Mouse (Mus musculus) ES-E14 (cell line): ENCODE measurements around the gene Eya3. TPM values are rescaled to one million over a fixed set of nuclear protein-coding genes. Genes with fewer than 3 reads are reported as not detected.

Source experiments
- DNase-seq: peaks from one replicate; pipeline ENCODE4 v3.0.0-alpha.2; 2013; ENCODE audit warnings: low read depth, low spot score
- H3K27ac ChIP-seq: 2 replicates; pipeline ENCODE4 v1.5.1; 2012; ENCODE audit warnings: low read depth, mild to moderate bottlenecking, low read length, moderate library complexity, mixed read lengths; ENCODE audit not compliant: poor library complexity, insufficient read depth, severe bottlenecking
- H3K36me3 ChIP-seq: 2 replicates; pipeline ENCODE4 v1.6.1; 2012; ENCODE audit warnings: mild to moderate bottlenecking, low read length, moderate library complexity, mixed read lengths; ENCODE audit not compliant: control insufficient read depth, poor library complexity, insufficient read depth, severe bottlenecking
- H3K4me1 ChIP-seq, 2 experiments: fragments of 150-350 bp in 1 of 2; sonication (generic) in 1 of 2; 2 replicates each; pipeline ENCODE4 v1.6.1; 2012; ENCODE audit warnings: low read length in 2 of 2, mild to moderate bottlenecking in 1 of 2, mixed read lengths in 1 of 2; ENCODE audit not compliant: control insufficient read depth in 2 of 2, insufficient read depth in 2 of 2, poor library complexity in 1 of 2
- H3K4me3 ChIP-seq, 2 experiments: fragments of 150-350 bp in 1 of 2; sonication (generic) in 1 of 2; 2 replicates each; pipeline ENCODE4 v1.5.1; 2012; ENCODE audit warnings: low read length in 2 of 2, low read depth in 1 of 2, mild to moderate bottlenecking in 1 of 2, mixed read lengths in 1 of 2; ENCODE audit not compliant: insufficient read depth in 1 of 2, poor library complexity in 1 of 2, severe bottlenecking in 1 of 2
- H3K9ac ChIP-seq: 2 replicates; pipeline ENCODE4 v1.6.1; 2012; ENCODE audit warnings: low read depth, mild to moderate bottlenecking, low read length, mixed read lengths; ENCODE audit not compliant: poor library complexity, insufficient read depth, severe bottlenecking
- H3K9me3 ChIP-seq: fragments of 150-350 bp; sonication (generic); 2 replicates; pipeline ENCODE4 v1.6.1; 2012; ENCODE audit warnings: low read depth, mild to moderate bottlenecking, low read length; ENCODE audit not compliant: control insufficient read depth, insufficient read depth
- CHD2 ChIP-seq: IDR thresholded peaks from 2 replicates; pipeline ENCODE4 v1.6.1; 2014; ENCODE audit warnings: mild to moderate bottlenecking, low read depth, low read length, inconsistent platforms
- HCFC1 ChIP-seq: IDR thresholded peaks from 2 replicates; pipeline ENCODE4 v1.6.1; 2012; ENCODE audit warnings: low read length, inconsistent platforms, borderline replicate concordance; ENCODE audit not compliant: insufficient read depth
- MAFK ChIP-seq: IDR thresholded peaks from 2 replicates; pipeline ENCODE4 v1.6.1; 2014; ENCODE audit warnings: mild to moderate bottlenecking, low read depth, low read length, inconsistent platforms; ENCODE audit not compliant: insufficient read depth
- ZC3H11A ChIP-seq: IDR thresholded peaks from 2 replicates; pipeline ENCODE4 v1.6.1; 2012; ENCODE audit warnings: low read depth, mild to moderate bottlenecking, inconsistent platforms, low read length, borderline replicate concordance
- ZNF384 ChIP-seq: IDR thresholded peaks from 2 replicates; pipeline ENCODE4 v1.6.1; 2012; ENCODE audit warnings: low read depth, low read length, inconsistent platforms
- in situ Hi-C, 2 experiments: fragments of 600-800 bp; cut with MboI; formaldehyde crosslinking; loops; one replicate each; pipeline ENCODE4 v1.15.1; 2025; ENCODE audit warnings: low sequenced_read_pairs in 2 of 2, inconsistent platforms in 1 of 2; ENCODE audit not compliant: unreplicated experiment in 2 of 2
- total RNA-seq: library from RNA; depleted of rRNA; stranded (reverse); fragments of 300-350 nt; gene quantifications from 2 replicates; pipeline ENCODE4 v1.2.3, GENCODE M21; 2012

Eya3 gene
- total RNA-seq, 1 experiment, result 31.9 TPM

- H3K9ac ChIP-seq, result no peak overlapping the region
- in situ Hi-C loops, result no loop called here
- H3K36me3 ChIP-seq, result no peaks in the 10 kb centered on the region
- H3K4me3 ChIP-seq, result no peak overlapping the region
- no peak for DNase-seq
- H3K4me1 ChIP-seq, result 0 out of 4 replicates have a peak, but pooled peaks cover 0 to 3% of the 10 kb centered on the region in 2 experiments
- no peaks in the 10 kb centered on the region for H3K9me3 ChIP-seq
- TF ChIP-seq ZC3H11A, result no peak
- H3K27ac ChIP-seq, result no peak overlapping the region
These were observed 30.6 kb upstream of the Eya3 start for GRCm38 (mm10) chr4:132608147-132608546.

DNA sequence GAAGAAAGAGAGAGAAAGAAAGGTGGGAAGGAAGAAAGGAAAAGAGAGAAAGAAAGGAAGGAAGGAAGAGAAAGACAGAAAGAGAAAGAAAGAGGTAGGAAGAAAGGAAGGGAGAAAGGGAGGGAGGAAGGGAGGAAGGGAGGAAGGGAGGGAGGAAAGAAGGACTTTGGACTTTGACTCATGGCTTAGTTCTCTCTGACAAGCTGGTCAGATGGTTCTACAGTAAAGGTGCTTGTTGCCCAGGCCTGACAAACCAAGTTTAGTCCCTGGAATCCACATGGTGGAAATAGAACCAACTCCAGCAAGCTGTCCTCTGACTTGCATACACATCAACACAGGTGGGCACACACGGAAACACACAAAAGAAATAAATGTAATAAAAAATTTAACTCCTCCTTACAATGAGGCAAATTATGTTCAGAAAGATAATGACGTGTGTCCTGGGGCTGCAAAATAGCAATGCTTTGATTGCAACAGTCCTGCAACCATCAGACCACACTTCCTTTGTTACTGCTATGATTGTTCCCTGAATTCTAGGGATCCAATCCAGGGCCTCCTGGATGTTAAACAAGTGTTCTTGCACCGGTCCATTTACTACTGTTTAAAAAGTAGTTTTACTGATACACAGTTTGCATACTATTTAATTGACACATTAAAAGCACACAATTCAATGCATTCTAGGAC lies 28.3 kb upstream of the Eya3 start:
- H3K9ac ChIP-seq, result no peak overlapping the region

GRCm38 (mm10) chr4:132611320-132611719 lies 27.5 kb upstream of the Eya3 start:
- in situ Hi-C loops, result no loop called here
- DNase-seq, result no peak
- Histone ChIP-seq H3K9ac (peak overlapping the region; percentile 43; the same call in 1 of the 2 replicates), H3K9me3 (no peaks in the 10 kb centered on the region), H3K4me3 (peak overlapping the region in 1 of 2 experiments; percentile 37; a peak in 1 of 4 replicates), H3K4me1 (0 out of 4 replicates have a peak, but pooled peaks cover 0 to 3% of the 10 kb centered on the region in 2 experiments), H3K36me3 (no peaks in the 10 kb centered on the region), H3K27ac (no peak overlapping the region; the same call in 1 of the 2 replicates)
- no peak for TF ChIP-seq MAFK
- TF ChIP-seq ZNF384, result no peak
- no peak for TF ChIP-seq ZC3H11A
- TF ChIP-seq CHD2, result no peak
- TF ChIP-seq HCFC1, result no peak

More for the DNA sequence above, 28.3 kb upstream of the Eya3 start:
- in situ Hi-C loops, result no loop called here
- Histone ChIP-seq H3K9me3 (no peaks in the 10 kb centered on the region), H3K27ac (no peak overlapping the region), H3K36me3 (no peaks in the 10 kb centered on the region), H3K4me1 (0 out of 4 replicates have a peak, but pooled peaks cover 0 to 3% of the 10 kb centered on the region in 2 experiments), H3K4me3 (no peak overlapping the region)
- no peak for DNase-seq
- TF ChIP-seq ZNF384 (no peak), ZC3H11A (no peak), CHD2 (no peak), HCFC1 (no peak), MAFK (no peak)

GRCm38 (mm10) chr4:132617873-132618272 lies 20.9 kb upstream of the Eya3 start:
- in situ Hi-C loops, result no loop called here
- H3K27ac ChIP-seq, result no peak overlapping the region
- no peaks in the 10 kb centered on the region for H3K9me3 ChIP-seq
- TF ChIP-seq ZC3H11A, result no peak
- TF ChIP-seq ZNF384, result no peak
- TF ChIP-seq MAFK, result no peak
- TF ChIP-seq CHD2, result no peak
- TF ChIP-seq HCFC1, result no peak
- H3K4me1 ChIP-seq, result peaks cover 0 to 2% of the 10 kb centered on the region in 2 experiments; a peak in 1 of 4 replicates
- H3K9ac ChIP-seq, result no peak overlapping the region
- no peak overlapping the region for H3K4me3 ChIP-seq
- H3K36me3 ChIP-seq, result no peaks in the 10 kb centered on the region
- no peak for DNase-seq

GRCm38 (mm10) chr4:132618850-132619375 lies 19.9 kb upstream of the Eya3 start:
- no peak overlapping the region for H3K27ac ChIP-seq
- TF ChIP-seq ZC3H11A, result no peak
- TF ChIP-seq ZNF384, result no peak
- no peak for TF ChIP-seq MAFK
- no peak for TF ChIP-seq CHD2
- TF ChIP-seq HCFC1, result no peak
- no peak overlapping the region for H3K9ac ChIP-seq
- H3K4me3 ChIP-seq, result no peak overlapping the region
- no peaks in the 10 kb centered on the region for H3K36me3 ChIP-seq
- no peaks in the 10 kb centered on the region for H3K9me3 ChIP-seq
- in situ Hi-C loops, result no loop called here
- DNase-seq, result no peak
- peaks cover 0 to 2% of the 10 kb centered on the region in 2 experiments; a peak in 1 of 4 replicates for H3K4me1 ChIP-seq
